Mouse (Mus musculus): ENCODE measurements at regions not wholly inside any gene's neighbourhood (a gene's known extent, or its start where the extent isn't known, plus 50 kb on each side); places are given as distances from the start of the nearest gene placed in this dataset.

DNA sequence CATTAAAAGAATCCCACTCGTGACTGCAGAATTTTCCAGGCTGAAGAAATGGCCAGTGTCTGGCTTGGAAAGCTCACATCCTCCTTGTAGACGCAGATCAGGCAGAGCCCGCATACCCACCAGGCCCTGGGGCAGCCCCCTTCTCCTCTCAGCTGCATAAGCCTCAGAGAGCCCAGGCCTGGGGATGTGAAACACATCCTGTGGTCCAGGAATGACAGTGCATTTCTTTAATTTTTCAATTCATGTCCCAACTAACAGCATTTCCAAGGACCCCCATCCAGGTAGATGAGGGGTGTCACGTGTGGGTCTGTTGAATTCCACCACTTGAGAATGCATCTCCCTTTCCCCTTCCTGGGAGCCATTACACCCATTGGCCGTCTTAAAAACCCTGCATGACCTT lies 68.6 kb upstream of the Ppp2r5c start:
- TF ChIP-seq CTCF (IDR thresholded peaks at IDR 0.05; ENCODE audit: insufficient read depth, low read length) (no peak), POLR2A (IDR thresholded peaks at IDR 0.05; ENCODE audit: borderline replicate concordance, extremely low read depth, low read depth, low read length) (no peak)

Measured in lung, adult 2 months (tissue).